ENCODE assay signal across 10 mouse cellular contexts in genomic region chr13:113602882-113603342, GRCm38 (mm10). TPM values are rescaled to one million over a fixed set of nuclear protein-coding genes. Genes with fewer than 3 reads are reported as not detected.
DNase-seq lines count a peak whose midpoint lies in the region; ATAC-seq lines count a peak whose summit lies in the region.
"Had no signal": no experiment of that assay in that cellular context is flagged by ENCODE, and none has a peak within 500 bp of the region (broad histone marks: within the 10 kb centered on the region; RNA-seq: fewer than 3 reads in every experiment).

No protein-coding gene starts in this region.

- no peaks in the 10 kb centered on the region for H3K9me3 ChIP-seq in lung, embryonic 15.5 days
- no peaks in the 10 kb centered on the region for H3K9me3 ChIP-seq in liver, embryonic 13.5 days (replicated peaks)
- no peaks in the 10 kb centered on the region for H3K9me3 ChIP-seq in forebrain, embryonic 14.5 days (replicated peaks; ENCODE audit: control insufficient read depth, low read length)
- H3K9me3 ChIP-seq: forebrain, embryonic 13.5 days had no signal

- DNase-seq in cerebellum, adult 9-11 months: peak; percentile 3
- DNase-seq in cerebellum, postnatal 36 days: no peak
- no peak for DNase-seq in lung, postnatal 25 days (ENCODE audit: low spot score)
- peak; percentile 59 to 65 for DNase-seq in heart, postnatal 36 days
- no peak for DNase-seq in liver, embryonic 13.5 days
- DNase-seq in forebrain, embryonic 14.5 days (ENCODE audit: low spot score): no peak
- DNase-seq in adrenal gland, adult (ENCODE audit: inconsistent age in 2 of 2, low spot score in 1 of 2): no peak

- WGBS in lung, embryonic 15.5 days: 45% methylated on average over 17 of the region's 17 CpGs
- 69% methylated on average over 17 of the region's 17 CpGs for WGBS in liver, embryonic 13.5 days (ENCODE audit: insufficient replicate concordance)
- WGBS in forebrain, embryonic 14.5 days: 92% methylated on average over 17 of the region's 17 CpGs

- no peak; the same call in 1 of the 2 replicates for ATAC-seq in lung, embryonic 15.5 days (ENCODE audit: borderline replicate concordance, extremely low read depth, low FRiP score, low TSS enrichment)
- ATAC-seq in liver, embryonic 13.5 days (ENCODE audit: low read depth): peak; percentile 37; the same call in 1 of the 2 replicates
- ATAC-seq in forebrain, embryonic 14.5 days: no peak
- ATAC-seq: forebrain, embryonic 13.5 days had no signal

- H3K4me3 ChIP-seq in lung, embryonic 15.5 days: no peak overlapping the region
- no peak overlapping the region for H3K4me3 ChIP-seq in liver, embryonic 13.5 days (replicated peaks)
- no peak overlapping the region for H3K4me3 ChIP-seq in forebrain, embryonic 14.5 days (ENCODE audit: low read depth, low read length)
- H3K4me3 ChIP-seq: forebrain, embryonic 13.5 days had no signal

- no peaks in the 10 kb centered on the region for H3K36me3 ChIP-seq in lung, embryonic 15.5 days
- 0 out of 2 replicates have a peak, but pooled peaks cover 6% of the 10 kb centered on the region for H3K36me3 ChIP-seq in liver, embryonic 13.5 days
- no peaks in the 10 kb centered on the region for H3K36me3 ChIP-seq in forebrain, embryonic 14.5 days (ENCODE audit: control insufficient read depth, insufficient read depth, low read length)

- H3K27me3 ChIP-seq in lung, embryonic 15.5 days: no peaks in the 10 kb centered on the region
- H3K27me3 ChIP-seq in liver, embryonic 13.5 days: no peaks in the 10 kb centered on the region
- no peaks in the 10 kb centered on the region for H3K27me3 ChIP-seq in forebrain, embryonic 14.5 days (replicated peaks; ENCODE audit: control insufficient read depth, insufficient read depth, low read length)
- H3K27me3 ChIP-seq: forebrain, embryonic 13.5 days had no signal

- intact Hi-C loops in heart, postnatal 36 days (cut with DNase I): loop anchor here (5.0 kb wide), 1 partner anchor 61 kb away; no protein-coding TSS in a partner anchor

- peak overlapping the region; percentile 4; the same call in 1 of the 2 replicates for H3K4me2 ChIP-seq in lung, embryonic 15.5 days
- H3K4me2 ChIP-seq in liver, embryonic 13.5 days: no peak overlapping the region
- no peak overlapping the region for H3K4me2 ChIP-seq in forebrain, embryonic 14.5 days (ENCODE audit: low read length)
- H3K4me2 ChIP-seq: forebrain, embryonic 13.5 days; hindbrain, embryonic 14.5 days had no signal

- H3K27ac ChIP-seq in lung, embryonic 15.5 days: no peak overlapping the region
- peak overlapping the region; percentile 51 for H3K27ac ChIP-seq in liver, embryonic 13.5 days
- no peak overlapping the region for H3K27ac ChIP-seq in forebrain, embryonic 14.5 days (ENCODE audit: low read depth, low read length)
- H3K27ac ChIP-seq: forebrain, embryonic 13.5 days; hindbrain, embryonic 14.5 days had no signal

- no peak overlapping the region for H3K9ac ChIP-seq in lung, embryonic 15.5 days
- no peak overlapping the region for H3K9ac ChIP-seq in liver, embryonic 13.5 days
- no peak overlapping the region for H3K9ac ChIP-seq in forebrain, embryonic 14.5 days (ENCODE audit: low read length)
- H3K9ac ChIP-seq: forebrain, embryonic 13.5 days; hindbrain, embryonic 14.5 days had no signal

- peaks cover 72% of the 10 kb centered on the region for H3K4me1 ChIP-seq in lung, embryonic 15.5 days
- peaks cover 75% of the 10 kb centered on the region for H3K4me1 ChIP-seq in liver, embryonic 13.5 days (replicated peaks)
- no peaks in the 10 kb centered on the region; the same call in 1 of the 2 replicates for H3K4me1 ChIP-seq in forebrain, embryonic 14.5 days (ENCODE audit: control insufficient read depth, insufficient read depth, low read length)

RNA-seq across cellular contexts. Expression of gene Snx18, which starts 15.5 kb away (rescaled TPM):
- polyA plus RNA-seq in lung, embryonic 15.5 days (2015; fragmentation: Nextera tagmentation; extraction: Ambion mirVana): 20.4 and 22.3 TPM in 2 replicates
- 10 to 100 TPM; 21.4 to 21.8 TPM for total RNA-seq in heart, postnatal 36 days (2021)
- 4.7 and 5.5 TPM in 2 replicates for polyA plus RNA-seq in liver, embryonic 13.5 days (2015; fragmentation: Nextera tagmentation; extraction: Ambion mirVana)
- polyA plus RNA-seq in forebrain, embryonic 14.5 days (2014; fragmentation: Nextera tagmentation; extraction: Ambion mirVana): 12.1 and 12.2 TPM in 2 replicates

Comparison
In these comparisons a context has a peak if more than half of its experiments do, and no peak if none do; other contexts are left out.
1. DNase-seq: peak in cerebellum, adult 9-11 months (single experiment) and heart, postnatal 36 days (2 of 2); none in cerebellum, postnatal 36 days (0 of 2), lung, postnatal 25 days (single experiment), liver, embryonic 13.5 days (single experiment), forebrain, embryonic 14.5 days (single experiment) and adrenal gland, adult (0 of 2).